Mouse (Mus musculus): ENCODE measurements around the gene Ppm1d. TPM values are rescaled to one million over a fixed set of nuclear protein-coding genes. Genes with fewer than 3 reads are reported as not detected.

The Ppm1d gene
- polyA plus RNA-seq (2017; shearing (Covaris generic)), result 10 to 100 TPM; 29.1 to 31.3 TPM

GRCm38 (mm10) chr11:85310713-85311574 lies at the start of gene Ppm1d:
TSS of gene Ppm1d (plus strand) at chr11:85311244.

GRCm38 (mm10) chr11:85352539-85353380 lies 41.7 kb downstream of the Ppm1d start, which contains the start of gene Bcas3:
TSS of gene Bcas3 (plus strand) at chr11:85353167.

Other genes with a start within 250 kb of the Ppm1d start
- 10 to 100 TPM; 10.7 to 11.4 TPM for gene Usp32, start 171.1 kb upstream of the Ppm1d start, polyA plus RNA-seq (2017; shearing (Covaris generic))
- gene 1700125H20Rik, start 140.8 kb upstream of the Ppm1d start, polyA plus RNA-seq (2017; shearing (Covaris generic)), result under 1 TPM in 1 of 2 experiments, not detected in 1; 0.36 TPM
- 10 to 100 TPM; 26.2 to 29.4 TPM for gene Appbp2, start 76.1 kb upstream of the Ppm1d start, polyA plus RNA-seq (2017; shearing (Covaris generic))
- 10 to 100 TPM; 47.3 to 57.3 TPM for gene Bcas3, start 41.9 kb downstream of the Ppm1d start, polyA plus RNA-seq (2017; shearing (Covaris generic))